27 mouse cellular contexts compared by ENCODE assay signal in the genomic region with DNA sequence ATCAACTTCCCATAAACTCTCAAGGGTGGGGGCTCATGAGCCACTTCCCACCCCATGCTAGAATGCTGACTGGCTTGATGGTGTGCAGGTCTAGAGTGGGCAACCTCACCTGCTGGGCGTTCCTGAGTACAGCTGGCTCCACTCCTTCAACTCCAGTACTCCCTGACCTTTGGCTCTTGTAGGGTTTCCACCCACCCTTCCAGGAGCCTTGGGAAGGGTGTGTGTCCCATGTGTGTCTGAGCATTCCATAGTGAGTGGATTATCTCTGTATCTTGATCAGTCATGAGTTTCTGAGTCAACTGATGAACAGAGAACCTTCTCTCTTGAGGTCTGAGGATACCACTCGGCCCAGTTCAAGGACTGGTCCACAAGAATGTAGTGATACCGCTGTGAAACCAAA. TPM values are rescaled to one million over a fixed set of nuclear protein-coding genes. Genes with fewer than 3 reads are reported as not detected.
DNase-seq lines count a peak whose midpoint lies in the region; ATAC-seq and TF ChIP-seq lines count a peak whose summit lies in the region.
"Had no signal": no experiment of that assay in that cellular context is flagged by ENCODE, and none has a peak within 500 bp of the region (broad histone marks: within the 10 kb centered on the region; RNA-seq: fewer than 3 reads in every experiment).

No protein-coding gene starts in this region.

- no peak overlapping the region for H3K27ac ChIP-seq in intestine, embryonic 15.5 days
- no peak overlapping the region for H3K27ac ChIP-seq in small intestine, adult 2 months (ENCODE audit: insufficient read depth, low read depth, low read length)
- H3K27ac ChIP-seq: embryonic facial prominence, embryonic 12.5 days; embryonic facial prominence, embryonic 15.5 days; gastrocnemius, adult 2 months; heart, adult 2 months; heart, embryonic 10.5 days; heart, embryonic 13.5 days; hindbrain, embryonic 12.5 days; hindbrain, embryonic 15.5 days had no signal

- H3K4me2 ChIP-seq in intestine, embryonic 15.5 days (replicated peaks), result no peak overlapping the region
- H3K4me2 ChIP-seq: embryonic facial prominence, embryonic 12.5 days; embryonic facial prominence, embryonic 15.5 days; heart, embryonic 13.5 days; hindbrain, embryonic 12.5 days; hindbrain, embryonic 15.5 days had no signal

- DNase-seq in R1 (ENCODE audit: low read depth, low spot score), result peak; percentile 41
- DNase-seq in c-Kit-positive CD71-positive TER-119-positive erythroid progenitor cells, embryonic 14.5 days (ENCODE audit: low spot score), result no peak
- DNase-seq in gastrocnemius, postnatal 25 days, result no peak
- DNase-seq: adrenal gland, adult 8-10 months; adrenal gland, postnatal 25 days; cerebellum, adult 18-20 months; cerebellum, adult 9-10 months; cerebellum, postnatal 14 days; forebrain, postnatal 0 days; gastrocnemius, adult 2 months; gastrocnemius, postnatal 14 days; heart, adult 2 months; heart, postnatal 14 days; heart, postnatal 4 days had no signal

- H3K9me3 ChIP-seq in intestine, embryonic 15.5 days, result no peaks in the 10 kb centered on the region
- H3K9me3 ChIP-seq: embryonic facial prominence, embryonic 12.5 days; embryonic facial prominence, embryonic 15.5 days; G1E; heart, embryonic 10.5 days; heart, embryonic 13.5 days; hindbrain, embryonic 12.5 days; hindbrain, embryonic 15.5 days had no signal

- peak; percentile 26; the same call in 1 of the 2 replicates for TF ChIP-seq CTCF in small intestine, adult 2 months (IDR thresholded peaks at IDR 0.05; ENCODE audit: extremely low read depth, insufficient read length, insufficient replicate concordance, low read depth, low read length)

- H3K9ac ChIP-seq in intestine, embryonic 15.5 days, result no peak overlapping the region
- H3K9ac ChIP-seq: embryonic facial prominence, embryonic 12.5 days; embryonic facial prominence, embryonic 15.5 days; forebrain, postnatal 0 days; heart, embryonic 13.5 days; hindbrain, embryonic 12.5 days; hindbrain, embryonic 15.5 days had no signal

- no peaks in the 10 kb centered on the region for H3K4me1 ChIP-seq in intestine, embryonic 15.5 days (replicated peaks)
- H3K4me1 ChIP-seq in small intestine, adult 2 months (ENCODE audit: control insufficient read depth, insufficient read depth, insufficient read length, low read length), result peaks cover 10% of the 10 kb centered on the region; the same call in 1 of the 2 replicates
- H3K4me1 ChIP-seq: embryonic facial prominence, embryonic 15.5 days; heart, embryonic 13.5 days; hindbrain, embryonic 12.5 days; hindbrain, embryonic 15.5 days had no signal

- 82% methylated on average over 3 of the region's 3 CpGs for WGBS in intestine, embryonic 15.5 days
- WGBS in small intestine, adult 2 months, result 56% methylated on average over 3 of the region's 3 CpGs

- no peaks in the 10 kb centered on the region for H3K36me3 ChIP-seq in intestine, embryonic 15.5 days
- H3K36me3 ChIP-seq in small intestine, adult 2 months (ENCODE audit: control insufficient read depth, insufficient read depth, low read length), result no peaks in the 10 kb centered on the region
- H3K36me3 ChIP-seq: embryonic facial prominence, embryonic 12.5 days; embryonic facial prominence, embryonic 15.5 days; G1E; heart, embryonic 10.5 days; heart, embryonic 13.5 days; hindbrain, embryonic 12.5 days; hindbrain, embryonic 15.5 days had no signal

- no peak overlapping the region for H3K4me3 ChIP-seq in intestine, embryonic 15.5 days (replicated peaks)
- H3K4me3 ChIP-seq in small intestine, adult 2 months (ENCODE audit: low read depth, low read length), result no peak overlapping the region
- H3K4me3 ChIP-seq: embryonic facial prominence, embryonic 12.5 days; embryonic facial prominence, embryonic 15.5 days; gastrocnemius, adult 2 months; heart, adult 2 months; heart, embryonic 10.5 days; heart, embryonic 13.5 days; hindbrain, embryonic 12.5 days; hindbrain, embryonic 15.5 days had no signal

- no peaks in the 10 kb centered on the region for H3K27me3 ChIP-seq in intestine, embryonic 15.5 days (replicated peaks)
- H3K27me3 ChIP-seq in small intestine, adult 2 months (ENCODE audit: control insufficient read depth, insufficient read depth, low read length), result no peaks in the 10 kb centered on the region
- H3K27me3 ChIP-seq: embryonic facial prominence, embryonic 12.5 days; embryonic facial prominence, embryonic 15.5 days; hindbrain, embryonic 12.5 days; hindbrain, embryonic 15.5 days; Patski had no signal

- no peak for TF ChIP-seq POLR2A in small intestine, adult 2 months (IDR thresholded peaks at IDR 0.05; ENCODE audit: low read depth, low read length)

- ATAC-seq in intestine, embryonic 15.5 days, result peak; percentile 59
- no peak for ATAC-seq in CD4-positive, CD25-positive, alpha-beta regulatory T cell, adult 4 months
- ATAC-seq: activated CD4-positive, CD25-positive, alpha-beta regulatory T cell, adult 4 months; forebrain, embryonic 14.5 days; forebrain, postnatal 0 days; Patski had no signal

RNA-seq across cellular contexts. Expression of a gene that starts 17.8 kb away (rescaled TPM):
- 46.8 and 47.5 TPM in 2 replicates for polyA plus RNA-seq in intestine, embryonic 15.5 days (2015; fragmentation: Nextera tagmentation; extraction: Ambion mirVana)
- polyA plus RNA-seq in small intestine, adult 2 months (2012; rRNA removed), result 10.8 and 26.0 TPM in 2 replicates
- total RNA-seq in gastrocnemius, postnatal 25 days (2021), result 10 to 100 TPM; 31.6 to 34.7 TPM
- 10 to 100 TPM; 62.2 to 62.8 TPM for polyA plus RNA-seq in CD4-positive, CD25-positive, alpha-beta regulatory T cell, adult 4 months (2017; shearing (Covaris generic))

RNA-seq across cellular contexts. Expression of a gene that starts 44.8 kb away (rescaled TPM):
- 0.08 and 0.57 TPM in 2 replicates for polyA plus RNA-seq in intestine, embryonic 15.5 days (2015; fragmentation: Nextera tagmentation; extraction: Ambion mirVana)
- 1.1 and 1.5 TPM in 2 replicates for polyA plus RNA-seq in small intestine, adult 2 months (2012; rRNA removed)
- 1 to 10 TPM; 6.4 to 8.5 TPM for total RNA-seq in gastrocnemius, postnatal 25 days (2021)
- polyA plus RNA-seq in CD4-positive, CD25-positive, alpha-beta regulatory T cell, adult 4 months (2017; shearing (Covaris generic)), result under 1 TPM in 1 of 2 experiments, not detected in 1; 0.35 TPM
- polyA plus RNA-seq: activated CD4-positive, CD25-positive, alpha-beta regulatory T cell, adult 4 months; G1E had no signal
